Mouse (Mus musculus): ENCODE results near the gene Ewsr1. TPM values are rescaled to one million over a fixed set of nuclear protein-coding genes. Genes with fewer than 3 reads are reported as not detected.

Ewsr1 gene
- polyA plus RNA-seq, 1 experiment from 2014 or later: 467 TPM

DNA sequence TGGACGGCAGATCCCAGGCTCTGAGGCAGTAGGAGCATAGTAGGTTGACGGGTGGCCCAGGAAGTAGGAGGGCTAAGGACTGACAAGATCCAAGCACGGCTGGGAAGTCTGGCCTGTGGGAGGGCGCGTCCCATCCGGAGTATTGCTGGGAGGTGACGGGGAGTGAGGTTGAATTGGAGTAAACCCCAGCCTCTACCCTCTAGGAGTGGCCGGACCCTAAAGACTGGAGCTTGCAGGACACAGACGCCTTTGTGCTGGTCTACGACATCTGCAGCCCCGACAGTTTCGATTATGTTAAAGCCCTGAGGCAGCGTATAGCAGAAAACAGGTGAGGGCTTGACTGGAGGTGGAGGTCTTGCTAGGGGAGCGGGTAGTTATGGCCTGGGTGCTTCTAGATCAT lies 39.8 kb downstream of the Ewsr1 start:
- WGBS: 34% methylated on average over 14 of the region's 14 CpGs
- H3K27ac ChIP-seq (ENCODE audit: low read length): no peak overlapping the region
- ATAC-seq (ENCODE audit: insufficient number of reproducible peaks, insufficient read depth, low FRiP score, low read depth): no peak
- peaks cover 41% of the 10 kb centered on the region for H3K4me1 ChIP-seq (ENCODE audit: control insufficient read depth, insufficient read depth, low read length)
- H3K9ac ChIP-seq (replicated peaks; ENCODE audit: low read depth, low read length): no peak overlapping the region
- no peak overlapping the region for H3K4me3 ChIP-seq (ENCODE audit: low read depth, low read length)
- H3K4me2 ChIP-seq (replicated peaks; ENCODE audit: low read depth, low read length): no peak overlapping the region
- H3K36me3 ChIP-seq (ENCODE audit: control insufficient read depth, insufficient read depth, low read length): no peaks in the 10 kb centered on the region
- peaks cover 49% of the 10 kb centered on the region for H3K27me3 ChIP-seq (ENCODE audit: control insufficient read depth, insufficient read depth, low read length)
- no peaks in the 10 kb centered on the region for H3K9me3 ChIP-seq (ENCODE audit: control insufficient read depth, low read depth, low read length)

DNA sequence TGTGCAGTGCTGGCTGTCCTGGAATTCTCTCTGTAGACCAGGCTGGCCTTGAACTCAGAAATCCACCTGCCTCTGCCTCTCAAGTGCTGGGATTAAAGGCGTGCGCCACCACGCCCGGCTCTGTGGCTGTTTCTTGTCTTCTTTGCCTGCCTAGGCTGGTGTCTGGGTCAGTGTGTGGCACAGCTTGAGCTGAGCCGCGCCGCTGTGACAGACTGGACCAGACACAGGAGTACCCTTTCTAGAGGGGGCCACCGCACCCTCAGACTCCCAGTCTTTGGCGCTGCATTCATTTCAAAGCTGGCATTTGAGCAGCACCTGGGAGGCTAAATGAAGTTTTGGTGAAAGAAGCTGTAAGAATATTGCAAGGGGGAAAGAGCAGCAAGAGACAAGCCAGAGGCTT lies 40.3 kb downstream of the Ewsr1 start:
- no peak for ATAC-seq (ENCODE audit: insufficient number of reproducible peaks, insufficient read depth, low FRiP score, low read depth)
- WGBS: 33% methylated on average over 9 of the region's 9 CpGs
- Histone ChIP-seq H3K9me3 (ENCODE audit: control insufficient read depth, low read depth, low read length) (no peaks in the 10 kb centered on the region), H3K4me1 (ENCODE audit: control insufficient read depth, insufficient read depth, low read length) (peaks cover 37% of the 10 kb centered on the region), H3K36me3 (ENCODE audit: control insufficient read depth, insufficient read depth, low read length) (no peaks in the 10 kb centered on the region), H3K4me3 (ENCODE audit: low read depth, low read length) (no peak overlapping the region), H3K27ac (ENCODE audit: low read length) (no peak overlapping the region), H3K27me3 (ENCODE audit: control insufficient read depth, insufficient read depth, low read length) (peaks cover 49% of the 10 kb centered on the region), H3K4me2 (replicated peaks; ENCODE audit: low read depth, low read length) (no peak overlapping the region), H3K9ac (replicated peaks; ENCODE audit: low read depth, low read length) (no peak overlapping the region)

DNA sequence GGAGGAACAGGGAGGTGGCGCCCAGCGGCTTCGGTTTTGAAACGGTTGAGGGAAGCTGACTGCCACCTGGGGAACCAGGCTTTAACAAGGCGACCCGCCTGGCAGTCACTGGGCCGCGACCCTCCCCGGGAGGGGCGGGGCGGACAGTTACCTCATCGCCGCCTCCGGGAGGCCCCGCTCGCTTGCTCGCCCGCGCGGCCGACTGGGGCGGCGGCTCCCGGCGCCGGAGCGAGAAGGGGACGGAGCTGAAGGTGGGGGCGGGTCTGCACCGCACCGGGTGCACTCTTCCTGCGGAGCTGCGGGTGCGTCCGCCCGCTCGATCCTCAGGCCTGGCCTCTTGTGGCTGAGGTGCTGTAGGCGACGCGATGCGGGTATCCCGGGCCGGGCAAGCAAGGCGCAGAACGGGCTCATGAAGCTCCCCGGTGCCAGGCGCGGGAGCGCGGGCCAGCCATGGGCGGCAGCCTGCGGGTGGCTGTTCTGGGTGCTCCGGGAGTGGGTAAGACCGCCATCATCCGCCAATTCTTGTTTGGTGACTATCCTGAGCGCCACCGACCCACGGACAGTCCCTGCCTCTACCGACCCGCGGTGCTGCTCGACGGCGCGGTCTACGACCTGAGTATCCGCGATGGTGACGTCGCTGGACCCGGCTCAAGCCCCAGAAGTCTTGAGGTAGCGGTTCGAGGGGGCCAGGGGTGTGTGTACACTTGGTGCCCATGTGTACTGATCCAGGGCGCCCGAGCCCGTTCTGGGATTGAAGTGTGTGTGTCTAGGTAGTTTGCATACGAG lies 41.0 kb downstream of the Ewsr1 start, which contains the start of gene Rasl10a:
Gene Rasl10a (plus strand): TSS at position 273 of the 786 bp plus-strand sequence.
- H3K27me3 ChIP-seq (ENCODE audit: control insufficient read depth, insufficient read depth, low read length): peaks cover 49% of the 10 kb centered on the region
- H3K9me3 ChIP-seq (ENCODE audit: control insufficient read depth, low read depth, low read length): no peaks in the 10 kb centered on the region
- H3K9ac ChIP-seq (replicated peaks; ENCODE audit: low read depth, low read length): peak within 1 kb of the TSS; percentile 38; the same call in 1 of the 2 replicates
- H3K27ac ChIP-seq (ENCODE audit: low read length): no peak within 1 kb of the TSS
- ATAC-seq (ENCODE audit: insufficient number of reproducible peaks, insufficient read depth, low FRiP score, low read depth): no peak
- H3K4me1 ChIP-seq (ENCODE audit: control insufficient read depth, insufficient read depth, low read length): peaks cover 33% of the 10 kb centered on the region
- no peaks in the 10 kb centered on the region for H3K36me3 ChIP-seq (ENCODE audit: control insufficient read depth, insufficient read depth, low read length)
- peak within 1 kb of the TSS; percentile 33 for H3K4me3 ChIP-seq (ENCODE audit: low read depth, low read length)
- H3K4me2 ChIP-seq (replicated peaks; ENCODE audit: low read depth, low read length): peak within 1 kb of the TSS; percentile 68
- 2% methylated on average over 77 of the region's 77 CpGs for WGBS

- H3K9ac ChIP-seq (replicated peaks; ENCODE audit: low read depth, low read length): peak overlapping the region; percentile 38; the same call in 1 of the 2 replicates
- H3K36me3 ChIP-seq (ENCODE audit: control insufficient read depth, insufficient read depth, low read length): no peaks in the 10 kb centered on the region
- H3K4me1 ChIP-seq (ENCODE audit: control insufficient read depth, insufficient read depth, low read length): peaks cover 28% of the 10 kb centered on the region
- peak overlapping the region; percentile 68 for H3K4me2 ChIP-seq (replicated peaks; ENCODE audit: low read depth, low read length)
- 27% methylated on average over 8 of the region's 8 CpGs for WGBS
- peaks cover 49% of the 10 kb centered on the region for H3K27me3 ChIP-seq (ENCODE audit: control insufficient read depth, insufficient read depth, low read length)
- H3K4me3 ChIP-seq (ENCODE audit: low read depth, low read length): peak overlapping the region; percentile 33
- H3K9me3 ChIP-seq (ENCODE audit: control insufficient read depth, low read depth, low read length): no peaks in the 10 kb centered on the region
- no peak overlapping the region for H3K27ac ChIP-seq (ENCODE audit: low read length)
- ATAC-seq (ENCODE audit: insufficient number of reproducible peaks, insufficient read depth, low FRiP score, low read depth): no peak
These were observed 41.6 kb downstream of the Ewsr1 start for GRCm38 (mm10) chr11:5057541-5057855.

GRCm38 (mm10) chr11:5057064-5057463 lies 42.0 kb downstream of the Ewsr1 start:
- 58% methylated on average over 8 of the region's 8 CpGs for WGBS
- Histone ChIP-seq H3K4me1 (ENCODE audit: control insufficient read depth, insufficient read depth, low read length) (peaks cover 23% of the 10 kb centered on the region), H3K9ac (replicated peaks; ENCODE audit: low read depth, low read length) (no peak overlapping the region), H3K4me3 (ENCODE audit: low read depth, low read length) (no peak overlapping the region), H3K27ac (ENCODE audit: low read length) (no peak overlapping the region), H3K36me3 (ENCODE audit: control insufficient read depth, insufficient read depth, low read length) (no peaks in the 10 kb centered on the region), H3K27me3 (ENCODE audit: control insufficient read depth, insufficient read depth, low read length) (peaks cover 46% of the 10 kb centered on the region), H3K4me2 (replicated peaks; ENCODE audit: low read depth, low read length) (no peak overlapping the region), H3K9me3 (ENCODE audit: control insufficient read depth, low read depth, low read length) (no peaks in the 10 kb centered on the region)
- ATAC-seq (ENCODE audit: insufficient number of reproducible peaks, insufficient read depth, low FRiP score, low read depth): no peak

- Histone ChIP-seq H3K4me2 (replicated peaks; ENCODE audit: low read depth, low read length) (no peak overlapping the region), H3K4me3 (ENCODE audit: low read depth, low read length) (no peak overlapping the region), H3K9me3 (ENCODE audit: control insufficient read depth, low read depth, low read length) (no peaks in the 10 kb centered on the region), H3K4me1 (ENCODE audit: control insufficient read depth, insufficient read depth, low read length) (peaks cover 17% of the 10 kb centered on the region), H3K36me3 (ENCODE audit: control insufficient read depth, insufficient read depth, low read length) (no peaks in the 10 kb centered on the region), H3K9ac (replicated peaks; ENCODE audit: low read depth, low read length) (no peak overlapping the region), H3K27me3 (ENCODE audit: control insufficient read depth, insufficient read depth, low read length) (peaks cover 43% of the 10 kb centered on the region), H3K27ac (ENCODE audit: low read length) (no peak overlapping the region)
- no peak for ATAC-seq (ENCODE audit: insufficient number of reproducible peaks, insufficient read depth, low FRiP score, low read depth)
- WGBS: 46% methylated on average over 23 of the region's 23 CpGs
These were observed 42.8 kb downstream of the Ewsr1 start for GRCm38 (mm10) chr11:5055945-5056938.

DNA sequence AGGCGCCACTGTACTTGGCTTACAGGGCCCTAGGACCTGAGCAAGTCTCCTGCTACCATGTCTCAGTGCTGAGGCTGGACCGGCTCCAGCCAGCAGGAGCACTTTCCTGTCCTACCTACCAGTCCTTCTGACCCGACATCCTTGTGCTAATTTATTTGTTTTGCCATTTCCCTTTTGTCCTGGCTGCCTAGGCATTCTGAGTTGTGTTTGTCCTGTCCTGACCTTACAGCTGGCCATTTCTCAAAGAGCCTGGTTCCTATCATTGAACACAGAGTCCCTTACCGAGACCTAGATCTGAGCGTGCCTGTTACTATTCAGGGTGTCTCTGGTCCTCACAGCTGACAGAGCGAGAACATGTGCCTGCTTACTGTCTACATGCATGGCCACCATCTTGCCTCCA lies 44.2 kb downstream of the Ewsr1 start:
- Histone ChIP-seq H3K4me2 (replicated peaks; ENCODE audit: low read depth, low read length) (no peak overlapping the region), H3K27ac (ENCODE audit: low read length) (no peak overlapping the region), H3K4me3 (ENCODE audit: low read depth, low read length) (no peak overlapping the region), H3K4me1 (ENCODE audit: control insufficient read depth, insufficient read depth, low read length) (peaks cover 14% of the 10 kb centered on the region; the same call in 1 of the 2 replicates), H3K9ac (replicated peaks; ENCODE audit: low read depth, low read length) (no peak overlapping the region), H3K36me3 (ENCODE audit: control insufficient read depth, insufficient read depth, low read length) (no peaks in the 10 kb centered on the region), H3K27me3 (ENCODE audit: control insufficient read depth, insufficient read depth, low read length) (peaks cover 30% of the 10 kb centered on the region), H3K9me3 (ENCODE audit: control insufficient read depth, low read depth, low read length) (no peaks in the 10 kb centered on the region)
- ATAC-seq (ENCODE audit: insufficient number of reproducible peaks, insufficient read depth, low FRiP score, low read depth): no peak
- WGBS: 54% methylated on average over 6 of the region's 6 CpGs

DNA sequence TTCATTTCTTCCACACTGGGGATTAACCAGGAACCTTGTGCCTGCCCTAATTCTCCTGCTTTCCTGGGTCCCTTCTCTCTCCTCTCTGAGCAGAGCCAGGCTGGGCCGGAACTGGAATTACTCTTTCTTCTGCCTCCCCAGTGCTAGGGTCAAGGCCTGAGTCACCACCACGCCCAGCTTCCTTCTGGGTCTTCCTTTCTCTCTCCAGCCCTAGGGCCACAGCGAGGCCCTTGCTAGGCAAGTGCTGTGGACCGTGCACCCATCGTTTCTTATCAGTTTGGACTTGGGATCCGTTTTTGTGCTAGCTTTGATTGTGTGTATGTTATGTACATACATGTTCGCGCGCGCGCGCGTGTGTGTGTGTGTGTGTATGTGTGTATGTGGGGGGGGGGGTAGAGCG lies 44.9 kb downstream of the Ewsr1 start:
- H3K4me2 ChIP-seq (replicated peaks; ENCODE audit: low read depth, low read length): no peak overlapping the region
- H3K4me1 ChIP-seq (ENCODE audit: control insufficient read depth, insufficient read depth, low read length): 0 out of 2 replicates have a peak, but pooled peaks cover 10% of the 10 kb centered on the region
- WGBS: 82% methylated on average over 14 of the region's 14 CpGs
- H3K4me3 ChIP-seq (ENCODE audit: low read depth, low read length): no peak overlapping the region
- no peak for ATAC-seq (ENCODE audit: insufficient number of reproducible peaks, insufficient read depth, low FRiP score, low read depth)
- H3K36me3 ChIP-seq (ENCODE audit: control insufficient read depth, insufficient read depth, low read length): no peaks in the 10 kb centered on the region
- H3K9ac ChIP-seq (replicated peaks; ENCODE audit: low read depth, low read length): no peak overlapping the region
- no peak overlapping the region for H3K27ac ChIP-seq (ENCODE audit: low read length)
- no peaks in the 10 kb centered on the region for H3K9me3 ChIP-seq (ENCODE audit: control insufficient read depth, low read depth, low read length)
- H3K27me3 ChIP-seq (ENCODE audit: control insufficient read depth, insufficient read depth, low read length): peaks cover 23% of the 10 kb centered on the region
